Mouse (Mus musculus) ZHBTc4 (cell line): ENCODE results near the gene Gm21981.

Source experiments
- DNase-seq: peaks from one replicate; pipeline ENCODE4 v3.0.0-alpha.2; 2011; ENCODE audit warnings: low read depth, low spot score

Gene Gm21981

DNA sequence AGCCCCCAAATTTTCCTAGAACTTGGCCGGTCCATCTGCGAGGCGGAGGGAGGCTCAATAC lies at the start of gene Gm21981:
TSS of gene Gm21981 (minus strand) at position 14 of the 61 bp plus-strand sequence.
- DNase-seq = no peak

DNA sequence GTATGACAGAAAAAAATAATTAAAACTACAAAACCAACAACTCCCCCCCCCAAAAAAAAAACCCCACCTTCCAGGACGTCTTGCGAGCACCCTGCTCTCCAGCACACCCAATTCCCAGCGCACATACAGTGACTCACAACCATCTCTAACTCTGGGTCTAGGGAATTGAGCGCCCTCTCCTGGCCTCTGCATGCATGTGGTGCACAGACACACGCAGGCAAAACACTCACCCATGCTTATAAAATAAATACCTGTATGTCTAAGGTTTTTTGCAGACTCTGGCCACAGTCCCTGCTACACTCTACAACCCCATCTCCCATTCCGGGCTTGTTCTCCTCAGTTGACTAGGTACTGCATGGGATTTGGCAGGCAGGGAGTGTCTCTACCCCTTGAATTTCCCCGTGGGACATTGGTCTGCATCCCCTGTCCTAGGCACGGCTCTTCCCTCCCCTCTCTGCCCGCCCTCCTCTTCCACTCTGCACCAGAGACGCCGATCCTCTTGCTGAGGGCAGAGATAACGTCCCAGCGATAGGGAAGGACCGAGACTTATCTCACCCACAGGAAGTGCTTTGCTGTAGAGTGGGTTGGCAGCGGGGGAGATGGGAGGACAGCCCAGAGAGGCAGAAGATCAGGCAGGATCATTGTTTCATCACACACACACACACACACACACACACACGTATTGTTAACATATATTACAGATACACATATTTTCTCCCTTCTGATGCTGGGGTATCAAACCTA lies 48.9 kb upstream of the Gm21981 start:
- peak; percentile 83 for DNase-seq

DNA sequence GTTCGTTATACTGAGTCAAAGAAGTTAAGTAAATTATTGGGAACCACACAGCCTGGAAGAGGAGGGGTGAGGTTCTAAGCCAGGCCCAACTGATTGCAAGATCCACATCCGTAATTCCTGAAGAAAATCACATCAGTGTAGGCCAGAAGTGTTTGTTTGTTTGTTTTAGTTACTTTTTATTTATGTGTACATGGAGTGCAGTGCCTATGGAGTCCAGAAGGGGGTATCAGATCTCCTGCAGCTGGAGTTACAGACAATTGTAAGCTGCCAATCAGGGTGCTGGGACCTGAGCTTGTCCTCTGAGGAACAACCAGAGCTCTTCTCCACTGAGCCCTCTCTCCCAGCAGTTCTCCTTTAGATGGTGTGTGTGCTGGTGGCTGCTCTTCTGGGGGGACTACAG lies 45.9 kb upstream of the Gm21981 start:
- peak; percentile 85 for DNase-seq

DNA sequence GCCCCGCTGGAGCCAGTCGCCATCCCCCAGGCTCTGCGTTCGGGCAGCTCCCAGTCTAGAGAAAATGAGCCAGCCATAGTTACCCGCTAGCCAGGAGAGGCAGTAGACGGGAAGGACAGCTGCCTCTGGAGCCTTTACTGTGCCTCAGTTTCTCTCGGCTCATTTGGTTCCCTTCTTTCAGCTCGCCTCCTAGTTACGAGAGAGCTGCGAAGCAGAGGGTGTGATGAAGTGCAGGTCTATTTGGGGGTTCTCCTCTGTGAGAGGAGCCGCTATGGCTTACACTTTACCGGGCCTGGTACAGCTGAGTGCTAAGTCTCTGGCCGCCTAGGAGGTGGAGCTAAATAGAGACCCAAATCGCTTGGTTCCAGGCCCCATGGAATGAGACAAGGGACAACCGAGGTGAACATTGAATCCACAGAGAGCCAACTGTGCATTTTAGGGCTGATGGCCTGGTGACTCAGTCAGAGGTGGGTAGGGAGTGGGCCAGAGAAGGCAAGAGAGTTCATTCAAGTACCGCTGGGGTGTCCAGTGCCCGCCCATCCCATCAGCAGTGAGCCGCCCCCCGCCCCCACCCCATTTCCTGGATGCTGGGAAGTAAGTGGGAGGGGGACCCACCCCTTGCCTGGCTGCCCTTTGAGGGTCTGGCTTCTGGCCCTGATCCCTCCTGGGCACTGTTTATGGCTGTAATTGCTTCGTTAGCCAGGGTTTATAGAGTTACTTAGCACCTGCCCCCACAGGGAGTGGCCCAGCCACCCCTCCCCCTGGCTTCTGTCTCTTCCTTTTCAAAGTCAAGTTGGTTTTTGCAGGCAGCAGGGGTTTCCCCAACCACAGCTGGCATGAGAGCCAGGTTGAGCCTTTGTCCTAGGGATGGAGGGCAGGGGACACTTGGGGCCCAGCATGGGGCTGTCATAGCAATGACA lies 44.9 kb upstream of the Gm21981 start:
- peak; percentile 89 for DNase-seq

DNA sequence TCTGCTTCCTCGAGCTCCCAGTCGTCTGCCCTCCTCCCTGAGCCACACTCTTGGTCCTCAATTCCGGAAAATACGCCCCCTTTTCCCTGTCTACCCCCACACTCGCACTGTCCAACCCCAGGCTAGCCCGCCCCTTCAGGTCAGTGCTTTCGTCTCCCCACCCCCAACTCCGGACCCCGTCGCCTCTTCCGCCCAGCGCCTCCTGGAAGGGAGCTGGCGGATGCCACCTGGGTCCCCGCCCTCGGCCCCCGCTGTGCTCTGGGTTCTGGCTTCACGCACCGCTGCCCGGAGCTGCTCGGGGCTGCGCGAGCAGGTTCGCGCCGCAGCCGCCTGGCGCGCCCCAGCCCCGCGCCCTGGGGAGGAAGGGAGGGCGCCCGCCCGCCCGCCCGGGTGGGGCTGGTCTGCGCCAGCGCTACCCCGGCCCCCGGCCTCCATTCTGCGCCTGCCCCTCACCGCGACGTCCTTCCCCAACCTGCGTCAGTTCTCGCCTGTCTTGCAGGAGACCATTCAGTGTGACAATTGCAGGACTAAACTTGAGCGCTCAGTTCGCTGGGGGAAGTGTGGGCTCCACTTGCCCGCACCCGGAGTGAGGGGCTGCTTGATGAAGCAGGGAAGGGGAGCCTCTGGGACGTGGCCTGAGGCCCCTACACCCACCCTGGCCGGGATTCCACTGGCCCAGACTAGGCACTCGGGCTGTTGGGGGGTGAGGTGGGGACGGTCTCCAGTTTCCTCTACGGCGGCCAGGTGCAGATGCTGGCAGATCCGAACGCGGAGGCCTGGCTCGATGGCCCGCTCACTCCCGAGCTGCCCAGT lies 44.0 kb upstream of the Gm21981 start:
- DNase-seq = peak; percentile 95

DNA sequence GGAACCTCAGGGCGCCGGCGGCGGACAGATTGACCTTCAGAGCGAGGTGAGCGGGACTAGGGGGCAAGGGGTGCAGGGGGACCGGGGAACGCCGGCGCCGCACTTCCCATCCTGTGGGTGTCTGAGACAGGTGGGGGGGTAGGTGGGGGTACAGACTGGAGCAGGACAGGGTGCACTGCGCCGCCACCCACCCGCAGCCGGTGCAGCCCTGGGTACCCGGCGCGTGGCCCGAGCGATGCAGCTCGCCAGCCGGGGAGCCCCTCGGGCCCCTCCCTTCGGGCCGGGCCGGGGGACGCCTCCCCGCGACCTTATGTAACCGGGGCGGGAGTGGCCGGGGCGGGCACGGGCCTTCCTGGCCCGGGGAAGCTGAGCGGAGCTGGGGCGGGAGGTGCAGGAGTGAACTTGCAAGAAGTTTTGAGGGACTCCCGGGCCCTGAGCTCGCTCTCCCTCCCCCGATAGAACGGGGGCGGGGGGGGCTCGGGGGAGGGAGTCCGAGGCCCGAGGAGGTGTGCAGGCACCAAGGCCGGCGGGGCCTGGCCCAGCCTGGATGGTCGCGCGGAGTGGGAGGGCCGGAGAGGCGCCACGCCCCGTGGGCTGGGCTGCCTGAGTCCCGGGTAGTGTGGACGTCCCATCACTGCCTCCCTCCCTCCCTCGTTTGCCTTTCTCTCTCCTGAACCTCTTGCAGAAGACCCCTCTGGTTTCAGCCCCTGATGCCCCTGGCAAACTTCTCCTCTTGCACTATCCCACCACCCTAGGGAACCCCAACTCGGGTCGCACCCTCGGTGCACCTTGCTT lies 43.2 kb upstream of the Gm21981 start:
- DNase-seq = peak; percentile 91

DNA sequence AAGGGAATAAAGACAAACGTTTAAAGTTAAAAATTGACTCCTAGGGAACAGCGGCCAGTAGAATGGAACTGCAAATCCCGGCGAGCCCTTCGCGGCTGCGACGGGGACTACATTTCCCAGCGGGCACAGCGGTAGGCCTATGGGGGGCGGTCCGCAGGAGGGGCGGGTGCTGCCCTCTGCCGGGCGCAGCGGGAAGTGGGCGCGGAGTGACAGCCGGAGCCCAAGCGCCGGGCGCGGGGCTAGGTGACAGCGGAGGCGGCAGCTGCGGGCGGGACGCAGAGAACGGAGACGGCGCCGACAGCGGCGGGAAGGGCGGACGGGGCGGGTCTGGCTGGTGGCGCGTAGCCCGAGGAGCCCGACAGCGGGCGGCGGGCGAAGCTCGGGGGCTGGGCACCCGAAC lies 42.6 kb upstream of the Gm21981 start, which contains the start of gene Tfeb:
TSS of gene Tfeb (plus strand) at position 175 of the 400 bp plus-strand sequence.
- DNase-seq = peak; percentile 97

DNA sequence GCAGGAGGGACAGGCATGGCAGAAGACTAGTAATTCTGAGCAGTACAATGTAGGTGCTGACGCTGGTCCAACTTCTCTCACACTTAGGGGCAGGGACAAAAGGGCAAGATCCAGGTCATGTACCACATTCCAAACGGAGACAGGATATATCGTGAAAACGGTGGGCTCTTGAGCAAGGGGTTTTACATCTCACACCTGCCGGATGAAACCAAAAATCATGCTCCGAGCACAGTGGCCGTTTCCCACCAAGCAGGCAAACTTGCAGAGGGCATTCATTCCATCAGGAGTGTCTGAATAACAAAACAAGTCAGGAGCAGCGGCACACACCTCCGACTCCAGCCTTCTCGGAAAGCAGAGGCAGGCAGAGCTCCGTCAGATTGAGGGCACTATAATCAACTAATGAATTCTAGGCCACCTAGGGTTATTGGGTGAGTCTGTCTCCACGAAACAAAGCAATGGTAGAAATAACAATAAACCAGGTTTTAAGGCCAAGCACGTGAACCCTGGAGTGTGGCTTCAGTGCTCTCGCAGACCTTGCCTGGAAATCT lies 41.4 kb upstream of the Gm21981 start:
- DNase-seq = peak; percentile 72

DNA sequence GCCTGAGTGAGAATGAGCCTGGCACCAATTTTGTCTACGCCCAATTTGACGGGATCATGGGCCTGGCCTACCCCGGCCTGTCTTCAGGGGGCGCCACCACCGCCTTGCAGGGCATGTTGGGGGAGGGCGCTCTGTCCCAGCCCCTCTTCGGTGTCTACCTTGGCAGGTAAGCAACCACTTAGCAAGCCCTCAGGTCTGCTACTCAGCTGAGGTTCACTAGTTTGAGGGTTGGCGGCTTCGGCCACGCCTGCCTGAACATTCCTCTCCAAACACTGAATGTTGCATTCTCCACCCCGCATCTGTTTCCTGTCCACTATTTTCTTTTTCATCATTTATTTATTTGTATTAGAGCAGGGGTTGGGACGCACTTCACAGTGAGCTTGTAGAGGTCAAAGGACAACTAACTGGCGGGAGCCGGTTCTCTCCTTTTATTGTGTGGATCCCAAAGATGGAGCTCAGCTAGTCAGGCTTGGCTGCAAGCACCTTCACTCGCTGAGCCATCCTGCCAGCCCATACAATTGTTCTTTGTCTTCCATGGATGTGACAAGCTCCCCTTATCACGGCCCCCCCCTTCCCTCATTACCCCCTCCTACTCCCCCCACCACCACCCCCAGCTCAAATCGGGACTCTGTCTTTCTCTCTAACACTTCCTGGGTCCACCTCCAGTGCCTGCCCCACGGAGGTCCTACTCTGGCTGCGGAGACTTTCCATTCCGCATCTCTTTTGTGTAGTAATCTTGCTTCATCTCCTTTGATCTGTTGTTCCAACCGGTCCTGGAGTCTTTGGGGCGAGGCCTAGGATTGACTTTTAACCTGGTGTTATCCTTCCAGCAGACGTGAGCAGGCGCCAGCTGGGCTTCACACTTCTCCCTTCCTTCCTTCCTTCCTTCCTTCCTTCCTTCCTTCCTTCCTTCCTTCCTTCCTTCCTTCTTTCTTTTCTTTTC lies 36.6 kb upstream of the Gm21981 start:
- DNase-seq = peak; percentile 80

DNA sequence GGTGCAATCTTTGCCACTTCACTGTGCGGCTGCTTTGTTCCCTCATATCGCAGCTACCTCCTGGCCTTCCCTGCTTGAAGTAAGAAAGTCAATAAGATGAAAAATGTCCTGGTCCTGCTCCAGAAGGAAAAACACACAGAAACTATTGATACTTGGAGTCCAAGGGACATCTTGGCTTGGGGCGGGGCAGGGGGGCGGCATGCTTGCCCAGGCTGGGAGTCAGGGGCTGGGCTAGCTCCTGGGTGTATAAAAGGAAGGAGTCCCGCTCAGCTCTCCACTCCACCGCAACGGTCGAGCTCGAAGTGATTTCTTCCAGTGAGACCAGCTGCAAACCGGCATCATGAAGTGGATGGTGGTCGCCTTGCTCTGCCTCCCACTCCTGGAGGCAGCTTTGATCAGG lies 32.3 kb upstream of the Gm21981 start, which contains the start of gene Pgc:
TSS of gene Pgc (plus strand) at position 277 of the 400 bp plus-strand sequence.
- no peak for DNase-seq

DNA sequence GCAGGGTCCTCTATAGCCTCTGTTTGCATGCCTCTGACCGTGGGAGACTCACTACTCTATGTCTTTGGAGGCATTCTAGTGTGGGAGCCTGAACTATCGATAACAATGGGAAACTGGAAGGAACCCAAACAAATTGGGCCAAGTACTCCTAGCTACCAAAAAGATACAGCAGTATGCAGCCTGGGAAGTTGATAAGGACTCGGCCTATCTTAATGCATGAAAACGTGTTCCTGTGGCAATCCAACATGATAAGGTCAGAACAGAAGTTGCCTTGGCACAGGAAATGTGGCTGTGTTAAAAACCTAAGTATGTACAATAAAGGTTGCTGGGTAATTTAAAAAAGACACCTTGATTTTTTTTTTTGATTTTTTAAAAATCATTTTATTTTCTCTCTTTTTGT lies 26.9 kb upstream of the Gm21981 start:
- DNase-seq = no peak

DNA sequence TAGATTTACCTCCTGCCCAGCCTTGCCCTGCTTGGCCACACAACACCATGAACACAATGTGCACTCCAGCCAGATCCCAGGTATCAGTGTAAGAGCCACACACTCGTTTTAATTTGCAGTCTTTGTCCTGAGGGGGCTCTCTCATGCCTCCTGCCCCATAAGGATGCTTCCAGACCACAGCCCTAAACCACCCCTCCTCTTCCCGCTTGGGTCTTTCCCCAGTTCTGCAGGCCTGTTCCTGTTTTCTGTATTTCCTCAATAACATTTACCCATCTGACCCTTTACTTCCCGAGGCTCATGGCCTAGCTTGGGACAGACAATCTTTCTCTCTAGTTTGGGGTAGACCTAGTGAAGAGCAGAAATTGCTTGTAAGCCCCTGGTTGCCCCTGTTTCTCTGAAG lies 20.8 kb upstream of the Gm21981 start:
- DNase-seq = no peak

DNA sequence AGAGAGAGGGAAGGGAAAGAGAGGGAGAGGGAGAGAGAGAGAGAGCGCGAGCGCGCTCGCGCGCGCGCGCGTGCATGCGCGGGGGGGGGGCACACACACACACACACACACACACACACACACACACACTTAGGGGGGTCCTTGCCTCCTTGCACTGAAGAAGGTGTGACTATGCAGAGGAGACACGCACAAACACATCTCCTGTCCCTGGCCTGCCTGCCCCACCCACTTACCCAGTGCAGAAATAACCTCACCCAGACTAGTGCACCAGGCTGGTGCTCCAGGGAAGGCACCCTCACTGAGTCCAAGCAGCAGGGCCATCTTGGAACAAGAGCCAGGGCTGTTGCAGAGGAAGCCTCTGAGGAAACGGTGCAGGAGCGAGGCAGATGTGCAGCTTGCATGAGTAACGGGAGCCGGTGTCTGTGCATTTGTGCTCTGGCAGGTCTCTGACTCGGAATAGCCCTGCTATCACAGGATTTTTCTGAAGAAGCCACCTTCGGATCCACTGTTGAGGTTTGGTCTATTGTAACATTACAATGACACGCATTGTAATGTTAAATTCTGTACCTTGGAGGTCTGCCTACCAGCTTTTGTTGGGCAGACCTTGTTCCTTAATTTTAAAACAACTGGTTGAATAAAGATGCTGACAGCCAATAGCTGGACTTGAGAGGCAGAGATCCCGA lies 18.8 kb upstream of the Gm21981 start:
- DNase-seq = peak; percentile 92

DNA sequence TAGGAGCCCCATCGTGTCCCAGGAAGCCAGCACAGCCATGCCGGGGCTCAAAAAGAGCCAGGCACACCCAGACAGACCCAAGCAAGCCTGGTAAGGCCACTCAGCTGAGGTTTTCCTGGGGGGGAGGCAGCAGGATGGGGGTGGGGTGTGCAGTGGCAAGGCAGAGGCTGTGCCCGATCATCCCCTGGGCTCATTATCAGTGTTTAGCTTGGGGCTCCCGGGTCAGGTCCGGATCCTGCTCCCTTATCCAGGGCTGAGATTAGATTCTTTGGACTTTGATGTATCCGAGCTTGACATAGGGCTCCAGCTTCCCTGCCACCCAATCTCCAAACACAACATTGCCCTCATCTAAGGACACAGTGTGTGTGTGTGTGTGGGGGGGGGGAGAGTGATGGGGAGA lies 17.6 kb upstream of the Gm21981 start:
- DNase-seq = no peak

DNA sequence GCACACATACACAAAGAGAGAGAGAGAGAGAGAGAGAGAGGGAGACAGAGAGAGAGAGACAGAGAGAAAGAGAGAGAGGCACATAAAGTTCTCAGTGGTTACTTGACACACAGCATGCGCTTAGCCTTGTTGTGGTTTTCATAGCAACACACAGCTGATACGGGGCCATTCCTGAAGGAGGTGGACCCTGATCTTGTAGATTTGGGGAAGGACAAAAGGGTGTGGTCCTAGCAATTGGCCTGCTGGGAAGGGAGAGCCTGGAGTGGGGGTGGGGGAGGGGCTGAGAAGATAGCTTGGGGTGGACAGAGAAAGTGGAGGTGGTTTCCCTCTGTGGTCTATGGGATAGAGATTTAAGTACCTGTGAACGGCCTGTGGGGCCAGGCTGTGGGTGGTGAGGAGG lies 15.8 kb upstream of the Gm21981 start:
- DNase-seq = peak; percentile 53

DNA sequence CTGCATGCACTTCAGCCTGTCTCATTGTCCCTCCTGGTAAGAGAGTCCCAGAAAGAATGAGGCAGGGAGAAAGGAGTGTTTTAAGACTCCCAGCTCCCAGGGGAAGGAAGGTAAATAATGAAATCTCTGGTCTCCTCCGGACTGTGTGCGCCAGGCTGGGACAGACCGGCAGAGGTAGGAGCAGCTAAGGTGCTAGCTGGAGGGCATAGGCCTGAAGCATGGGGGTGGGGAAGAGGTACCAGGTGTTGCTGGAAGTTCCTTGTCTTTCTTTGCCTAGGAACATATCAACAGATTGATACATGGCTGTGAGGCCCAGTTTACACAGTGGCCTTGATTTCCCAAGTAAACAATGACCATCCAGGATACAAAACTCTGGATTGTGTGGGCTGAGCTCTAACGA lies 14.7 kb upstream of the Gm21981 start:
- no peak for DNase-seq

DNA sequence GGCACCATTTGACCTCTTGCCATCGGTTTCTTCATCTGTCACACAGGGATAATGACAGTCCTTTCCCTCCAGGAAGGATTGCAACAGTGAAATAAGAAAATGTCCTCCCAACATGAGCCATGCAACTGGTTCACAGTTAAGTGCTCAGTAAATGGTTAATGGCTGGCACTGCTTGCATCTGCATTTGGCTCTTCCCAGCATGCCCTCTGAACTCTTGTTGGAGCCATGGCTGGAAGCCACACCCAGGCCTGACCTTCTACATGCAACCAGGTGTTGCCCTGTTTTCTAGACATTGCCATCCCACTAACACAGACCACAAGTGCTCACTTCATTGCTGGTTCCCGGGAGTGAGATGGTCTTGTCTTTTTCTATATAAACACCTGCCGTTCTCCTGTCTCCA lies 13.7 kb upstream of the Gm21981 start:
- DNase-seq = no peak

DNA sequence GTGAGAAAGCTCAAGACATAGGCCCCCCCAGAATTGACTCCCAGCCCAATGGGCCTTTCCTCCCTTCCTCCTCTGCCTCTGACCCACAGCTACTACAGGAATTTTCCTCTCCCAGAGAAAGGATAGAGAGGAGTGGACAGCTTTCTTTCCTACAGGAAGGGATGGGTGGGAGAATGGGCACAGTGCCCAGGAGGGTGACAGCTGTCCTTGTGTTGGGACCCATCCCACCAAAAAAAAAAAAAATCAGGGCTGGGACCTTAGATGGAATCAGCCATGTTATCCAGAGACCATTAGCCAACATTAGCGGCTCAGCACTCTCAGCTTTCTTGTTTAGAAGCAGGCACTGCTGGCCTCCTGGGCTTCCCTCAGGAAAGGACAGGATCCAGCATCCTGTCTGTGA lies 11.9 kb upstream of the Gm21981 start:
- DNase-seq = no peak

DNA sequence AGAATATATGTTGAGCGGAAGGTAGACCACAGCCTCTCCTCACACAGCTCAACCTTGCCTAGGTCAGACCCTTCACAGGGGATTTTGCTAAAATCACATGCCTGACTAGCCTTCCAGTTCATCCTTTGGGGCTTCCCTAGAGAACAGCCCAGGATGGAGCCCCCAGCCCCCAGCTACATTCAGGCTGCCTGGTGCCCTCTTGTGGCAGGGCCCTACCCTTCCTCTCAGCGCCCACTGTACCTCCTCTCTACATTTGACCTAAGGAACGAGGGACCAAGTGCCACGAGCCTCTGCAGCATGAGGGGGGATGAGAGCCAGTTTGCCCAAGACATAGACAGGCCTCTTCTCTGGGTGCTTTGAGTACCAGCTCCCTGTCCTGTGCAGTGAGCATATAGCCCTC lies 10.4 kb upstream of the Gm21981 start:
- DNase-seq = no peak

DNA sequence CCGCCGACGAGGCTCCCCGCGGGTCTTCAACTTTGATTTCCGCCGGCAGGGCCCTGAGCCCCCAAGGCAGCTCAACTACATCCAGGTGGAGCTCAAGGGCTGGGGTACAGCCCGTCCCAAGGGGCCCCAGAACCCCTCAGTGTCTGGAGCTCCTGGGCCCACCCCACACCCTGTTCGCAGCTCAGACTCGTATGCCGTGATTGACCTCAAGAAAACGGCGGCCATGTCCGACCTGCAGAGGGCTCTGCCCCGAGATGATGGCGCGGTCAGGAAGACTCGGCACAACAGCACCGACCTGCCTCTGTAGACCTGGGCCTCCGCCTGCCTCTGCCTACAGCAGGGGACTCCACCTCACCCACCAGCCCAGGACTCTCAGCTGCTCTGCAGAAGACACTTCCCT lies 9.3 kb upstream of the Gm21981 start:
- DNase-seq = peak; percentile 46
